Mouse (Mus musculus) right cerebral cortex, postnatal 25 days (tissue): Measurements from ENCODE around the gene Tlk2.

Experiments used
- DNase-seq: peaks from one replicate; pipeline ENCODE4 v3.0.0; 2022

Tlk2 gene

GRCm38 (mm10) chr11:105264506-105264905, 85.9 kb downstream of the Tlk2 start:
- no peak for DNase-seq

- DNase-seq: no peak
These were observed 86.4 kb downstream of the Tlk2 start for GRCm38 (mm10) chr11:105264988-105265387.

- no peak for DNase-seq
These were observed 91.5 kb downstream of the Tlk2 start for GRCm38 (mm10) chr11:105270155-105270554.

- DNase-seq: no peak
These were observed 101.8 kb downstream of the Tlk2 start for GRCm38 (mm10) chr11:105280456-105280855.

GRCm38 (mm10) chr11:105281291-105281690, 102.7 kb downstream of the Tlk2 start:
- DNase-seq: no peak

- no peak for DNase-seq
These were observed 103.3 kb downstream of the Tlk2 start for GRCm38 (mm10) chr11:105281763-105282459.

GRCm38 (mm10) chr11:105282460-105282859, 103.9 kb downstream of the Tlk2 start:
- DNase-seq: no peak

GRCm38 (mm10) chr11:105283016-105283415, 104.4 kb downstream of the Tlk2 start:
- DNase-seq: no peak

GRCm38 (mm10) chr11:105285720-105286119, 107.1 kb downstream of the Tlk2 start:
- no peak for DNase-seq

- DNase-seq: no peak
These were observed 110.8 kb downstream of the Tlk2 start for GRCm38 (mm10) chr11:105289403-105289802.

- no peak for DNase-seq
These were observed 113.1 kb downstream of the Tlk2 start for GRCm38 (mm10) chr11:105291681-105292123.

GRCm38 (mm10) chr11:105292124-105293071, 113.8 kb downstream of the Tlk2 start, which contains the start of gene Mrc2:
Mrc2 (plus strand) TSS chr11:105292643.
- no peak for DNase-seq

GRCm38 (mm10) chr11:105293101-105293581, 114.5 kb downstream of the Tlk2 start:
- no peak for DNase-seq

- DNase-seq: no peak
These were observed 115.4 kb downstream of the Tlk2 start for GRCm38 (mm10) chr11:105293901-105294494.

- DNase-seq: no peak
These were observed 117.5 kb downstream of the Tlk2 start for GRCm38 (mm10) chr11:105296084-105296483.

- no peak for DNase-seq
These were observed 131.6 kb downstream of the Tlk2 start for GRCm38 (mm10) chr11:105310197-105310596.

GRCm38 (mm10) chr11:105311291-105311975, 132.8 kb downstream of the Tlk2 start:
- no peak for DNase-seq

GRCm38 (mm10) chr11:105312311-105312942, 133.8 kb downstream of the Tlk2 start:
- no peak for DNase-seq

GRCm38 (mm10) chr11:105312972-105313632, 134.5 kb downstream of the Tlk2 start:
- no peak for DNase-seq

- DNase-seq: no peak
These were observed 135.0 kb downstream of the Tlk2 start for GRCm38 (mm10) chr11:105313633-105314014.

GRCm38 (mm10) chr11:105315296-105315695, 136.7 kb downstream of the Tlk2 start:
- DNase-seq: no peak

- no peak for DNase-seq
These were observed 137.5 kb downstream of the Tlk2 start for GRCm38 (mm10) chr11:105316121-105316520.
